Mouse (Mus musculus): ENCODE measurements around the gene Pde4d. TPM values are rescaled to one million over a fixed set of nuclear protein-coding genes. Genes with fewer than 3 reads are reported as not detected.

Pde4d gene
- total and polyA plus RNA-seq, 2 experiments from 2014 or later, result 19.0 to 103 TPM

DNA sequence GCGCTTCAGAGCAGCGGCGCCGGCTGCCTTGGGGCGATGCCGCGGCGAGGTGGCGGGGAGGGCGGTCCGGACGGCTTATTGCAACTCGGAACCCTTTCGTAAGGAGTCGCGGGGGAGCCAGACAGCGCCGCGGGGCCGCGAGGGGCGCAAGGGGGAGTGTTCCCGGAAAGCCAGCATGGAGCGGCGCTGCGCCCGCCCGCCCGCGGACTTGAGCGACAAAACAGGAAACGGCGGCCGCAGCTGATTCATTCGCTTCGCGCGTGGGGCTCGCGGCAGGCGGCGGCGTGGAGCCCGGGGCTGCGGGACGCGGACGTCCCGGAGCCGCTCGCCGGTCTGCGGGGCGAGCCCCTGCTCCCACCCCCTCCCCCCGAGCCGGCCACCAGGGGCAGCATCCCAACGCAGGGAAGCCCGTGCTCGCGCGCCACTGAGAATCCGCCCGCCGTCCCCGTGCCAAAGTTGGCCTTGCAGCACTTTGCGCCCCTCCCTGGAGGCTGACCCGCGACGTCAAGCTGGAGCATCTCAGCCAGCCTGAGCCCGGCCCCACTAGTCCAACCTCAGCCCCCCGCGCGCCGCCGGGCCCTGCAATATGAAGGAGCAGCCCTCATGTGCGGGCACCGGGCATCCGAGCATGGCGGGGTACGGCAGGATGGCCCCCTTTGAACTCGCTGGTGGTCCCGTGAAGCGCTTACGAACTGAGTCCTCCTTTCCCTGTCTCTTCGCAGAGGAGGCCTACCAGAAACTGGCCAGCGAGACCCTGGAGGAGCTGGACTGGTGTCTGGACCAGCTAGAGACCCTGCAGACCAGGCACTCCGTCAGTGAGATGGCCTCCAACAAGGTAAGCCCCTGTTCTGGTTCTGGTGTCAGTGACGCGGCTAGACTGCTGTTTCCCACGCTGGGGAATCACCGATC, 1453.4 kb downstream of the Pde4d start:
- under 1% methylated on average over 54 of the region's 91 CpGs for WGBS
- Histone ChIP-seq H3K4me1 (ENCODE audit: insufficient read depth, low read length) (peaks cover 10% of the 10 kb centered on the region; the same call in 1 of the 2 replicates), H3K9me3 (ENCODE audit: low read length) (no peaks in the 10 kb centered on the region), H3K4me3 (ENCODE audit: low read depth, low read length) (peak overlapping the region; percentile 78), H3K4me2 (ENCODE audit: low read depth, low read length, poor library complexity, severe bottlenecking) (peak overlapping the region; percentile 98), H3K27ac (ENCODE audit: low read depth, low read length) (peak overlapping the region; percentile 65), H3K36me3 (ENCODE audit: insufficient read depth, low read length) (no peaks in the 10 kb centered on the region), H3K27me3 (ENCODE audit: insufficient read depth, low read length) (no peaks in the 10 kb centered on the region), H3K9ac (replicated peaks; ENCODE audit: low read length, poor library complexity, severe bottlenecking) (peak overlapping the region; percentile 68)
- TF ChIP-seq CTCF (IDR thresholded peaks at IDR 0.05), result peak; percentile 54
- ATAC-seq (ENCODE audit: low FRiP score) (peak; percentile 82), DNase-seq (ENCODE audit: low spot score) (peak; percentile 69)

DNA sequence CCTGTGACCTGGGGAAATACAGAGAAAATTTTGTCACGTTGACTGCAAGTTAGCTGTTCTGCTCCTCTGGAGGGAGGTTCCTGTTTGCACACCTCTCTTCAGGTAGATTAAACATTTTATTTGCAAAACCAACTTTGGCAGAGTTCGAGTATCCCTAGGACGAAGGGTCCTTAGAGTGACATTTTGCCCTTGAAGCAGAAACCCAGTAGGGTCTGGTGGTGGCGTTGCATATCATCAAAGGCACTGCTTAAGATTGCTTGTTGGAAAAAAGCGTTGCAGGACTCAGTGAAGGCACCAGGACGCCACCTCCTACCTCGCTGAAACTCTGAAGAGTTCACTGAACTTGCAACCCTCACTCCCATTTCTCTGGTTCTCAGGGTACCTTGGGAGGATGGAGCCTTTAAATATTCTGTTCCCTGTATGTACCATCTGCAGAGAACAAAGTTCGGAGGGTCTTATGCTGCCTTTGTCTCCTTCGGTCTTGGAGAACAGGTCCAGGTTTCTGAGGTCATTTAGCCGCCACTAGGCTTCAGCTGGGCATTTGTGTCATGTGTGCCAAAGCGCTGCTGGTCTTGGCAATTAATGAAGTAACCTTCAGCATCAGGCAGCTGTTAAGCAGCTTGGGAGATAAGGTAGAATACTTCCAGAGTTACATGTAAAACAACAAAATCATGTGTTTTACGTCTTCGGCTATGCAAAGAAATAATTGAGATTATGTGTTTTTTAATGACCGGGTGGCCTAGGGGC, 1454.2 kb downstream of the Pde4d start:
- Histone ChIP-seq H3K4me2 (ENCODE audit: low read depth, low read length, poor library complexity, severe bottlenecking) (peak overlapping the region; percentile 98), H3K27ac (ENCODE audit: low read depth, low read length) (no peak overlapping the region), H3K9me3 (ENCODE audit: low read length) (no peaks in the 10 kb centered on the region), H3K4me3 (ENCODE audit: low read depth, low read length) (peak overlapping the region; percentile 78), H3K4me1 (ENCODE audit: insufficient read depth, low read length) (peaks cover 10% of the 10 kb centered on the region; the same call in 1 of the 2 replicates), H3K36me3 (ENCODE audit: insufficient read depth, low read length) (no peaks in the 10 kb centered on the region), H3K27me3 (ENCODE audit: insufficient read depth, low read length) (no peaks in the 10 kb centered on the region), H3K9ac (replicated peaks; ENCODE audit: low read length, poor library complexity, severe bottlenecking) (peak overlapping the region; percentile 68)
- ATAC-seq (ENCODE audit: low FRiP score) (no peak), DNase-seq (ENCODE audit: low spot score) (no peak)
- WGBS, result 42% methylated on average over 14 of the region's 14 CpGs
- no peak for TF ChIP-seq CTCF (IDR thresholded peaks at IDR 0.05)

DNA sequence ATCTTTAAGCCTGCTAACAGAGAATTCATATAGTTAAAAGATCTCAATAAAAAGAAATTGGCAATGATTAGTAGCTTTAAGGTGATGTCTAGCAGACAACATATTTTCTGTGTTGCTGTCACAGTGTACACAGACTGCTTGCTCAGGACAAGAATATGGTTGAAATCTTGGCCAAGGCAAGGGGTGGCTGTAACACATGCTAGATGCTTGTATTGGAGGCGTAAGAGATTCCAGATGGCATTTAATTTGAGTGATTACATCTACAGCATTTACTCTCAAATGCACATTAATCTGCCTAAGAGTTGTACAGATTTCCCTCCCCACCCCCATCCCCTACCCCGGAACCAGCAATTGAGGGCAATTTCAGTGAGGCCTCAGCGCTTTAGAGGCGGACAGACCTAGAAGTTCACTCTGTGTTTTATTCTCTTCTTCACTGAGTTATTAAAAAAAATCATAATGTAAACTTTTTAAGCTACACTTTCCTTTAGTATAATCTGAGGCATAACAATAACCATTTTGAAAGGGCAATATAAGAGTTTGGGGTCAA, 1456.7 kb downstream of the Pde4d start:
- H3K4me1 ChIP-seq (ENCODE audit: insufficient read depth, low read length), result peaks cover 10% of the 10 kb centered on the region; the same call in 1 of the 2 replicates
- H3K9ac ChIP-seq (replicated peaks; ENCODE audit: low read length, poor library complexity, severe bottlenecking), result no peak overlapping the region
- DNase-seq (ENCODE audit: low spot score) (no peak), ATAC-seq (ENCODE audit: low FRiP score) (no peak)
- no peak for TF ChIP-seq CTCF (IDR thresholded peaks at IDR 0.05)
- H3K4me2 ChIP-seq (ENCODE audit: low read depth, low read length, poor library complexity, severe bottlenecking), result no peak overlapping the region
- H3K9me3 ChIP-seq (ENCODE audit: low read length), result no peaks in the 10 kb centered on the region
- no peak overlapping the region for H3K27ac ChIP-seq (ENCODE audit: low read depth, low read length)
- no peak overlapping the region for H3K4me3 ChIP-seq (ENCODE audit: low read depth, low read length)
- 95% methylated on average over 4 of the region's 4 CpGs for WGBS
- no peaks in the 10 kb centered on the region for H3K36me3 ChIP-seq (ENCODE audit: insufficient read depth, low read length)
- no peaks in the 10 kb centered on the region for H3K27me3 ChIP-seq (ENCODE audit: insufficient read depth, low read length)

DNA sequence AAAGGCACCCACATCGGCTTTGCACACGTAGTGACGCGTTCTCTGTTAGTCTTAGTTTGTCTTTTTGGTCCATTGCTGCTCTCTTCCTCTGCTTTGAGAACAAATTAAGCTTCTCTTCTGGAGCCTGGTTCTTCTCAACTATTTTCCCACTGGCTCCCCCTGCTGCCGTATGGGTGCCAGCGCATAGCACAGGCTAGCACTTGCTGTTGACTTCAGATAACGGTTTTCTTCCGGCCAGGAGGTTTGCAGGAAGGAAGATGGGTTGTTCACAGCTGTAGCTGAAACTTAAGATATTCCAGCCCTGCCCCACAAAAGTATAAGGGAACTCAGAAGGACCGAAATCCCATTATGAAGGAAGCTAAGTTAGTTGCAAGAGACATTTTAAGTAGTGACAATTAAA, 1457.9 kb downstream of the Pde4d start:
- Histone ChIP-seq H3K4me3 (ENCODE audit: low read depth, low read length) (no peak overlapping the region), H3K9me3 (ENCODE audit: low read length) (no peaks in the 10 kb centered on the region), H3K27ac (ENCODE audit: low read depth, low read length) (no peak overlapping the region), H3K4me1 (ENCODE audit: insufficient read depth, low read length) (peaks cover 10% of the 10 kb centered on the region; the same call in 1 of the 2 replicates), H3K4me2 (ENCODE audit: low read depth, low read length, poor library complexity, severe bottlenecking) (no peak overlapping the region), H3K36me3 (ENCODE audit: insufficient read depth, low read length) (no peaks in the 10 kb centered on the region), H3K27me3 (ENCODE audit: insufficient read depth, low read length) (no peaks in the 10 kb centered on the region), H3K9ac (replicated peaks; ENCODE audit: low read length, poor library complexity, severe bottlenecking) (no peak overlapping the region)
- 28% methylated on average over 9 of the region's 9 CpGs for WGBS
- peak; percentile 86 for TF ChIP-seq CTCF (IDR thresholded peaks at IDR 0.05)
- DNase-seq (ENCODE audit: low spot score) (peak; percentile 76), ATAC-seq (ENCODE audit: low FRiP score) (no peak; the same call in 1 of the 2 replicates)

DNA sequence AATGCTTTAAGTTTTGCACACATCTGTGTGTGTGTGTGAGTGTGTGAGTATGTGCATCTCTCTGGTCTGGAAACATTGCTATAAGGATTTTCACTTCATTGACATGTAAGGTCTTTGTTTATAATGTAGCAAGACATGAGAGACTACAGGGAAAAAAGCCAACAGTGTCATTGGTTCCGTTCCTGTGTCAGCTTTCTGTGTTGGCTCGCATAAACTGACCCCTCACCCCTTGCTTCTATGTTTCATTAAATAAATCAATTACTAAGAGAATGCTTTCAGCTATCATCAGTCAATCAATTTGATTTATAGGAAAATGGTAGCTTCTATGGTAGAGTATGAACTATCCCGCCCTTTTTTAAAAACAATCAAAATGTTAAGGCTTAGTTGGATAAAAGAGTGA, 1458.6 kb downstream of the Pde4d start:
- no peak overlapping the region for H3K9ac ChIP-seq (replicated peaks; ENCODE audit: low read length, poor library complexity, severe bottlenecking)
- no peaks in the 10 kb centered on the region for H3K36me3 ChIP-seq (ENCODE audit: insufficient read depth, low read length)
- H3K9me3 ChIP-seq (ENCODE audit: low read length), result no peaks in the 10 kb centered on the region
- H3K4me2 ChIP-seq (ENCODE audit: low read depth, low read length, poor library complexity, severe bottlenecking), result no peak overlapping the region
- no peak overlapping the region for H3K4me3 ChIP-seq (ENCODE audit: low read depth, low read length)
- no peak for TF ChIP-seq CTCF (IDR thresholded peaks at IDR 0.05)
- DNase-seq (ENCODE audit: low spot score) (no peak), ATAC-seq (ENCODE audit: low FRiP score) (no peak)
- no peak overlapping the region for H3K27ac ChIP-seq (ENCODE audit: low read depth, low read length)
- H3K4me1 ChIP-seq (ENCODE audit: insufficient read depth, low read length), result peaks cover 10% of the 10 kb centered on the region; the same call in 1 of the 2 replicates
- WGBS, result 85% methylated on average over 3 of the region's 3 CpGs
- H3K27me3 ChIP-seq (ENCODE audit: insufficient read depth, low read length), result no peaks in the 10 kb centered on the region
